Mouse (Mus musculus): ENCODE measurements around the gene Emg1.
A peak's percentile ranks its signal among the peaks of the same experiment; 100 is the strongest.

Emg1 gene

DNA sequence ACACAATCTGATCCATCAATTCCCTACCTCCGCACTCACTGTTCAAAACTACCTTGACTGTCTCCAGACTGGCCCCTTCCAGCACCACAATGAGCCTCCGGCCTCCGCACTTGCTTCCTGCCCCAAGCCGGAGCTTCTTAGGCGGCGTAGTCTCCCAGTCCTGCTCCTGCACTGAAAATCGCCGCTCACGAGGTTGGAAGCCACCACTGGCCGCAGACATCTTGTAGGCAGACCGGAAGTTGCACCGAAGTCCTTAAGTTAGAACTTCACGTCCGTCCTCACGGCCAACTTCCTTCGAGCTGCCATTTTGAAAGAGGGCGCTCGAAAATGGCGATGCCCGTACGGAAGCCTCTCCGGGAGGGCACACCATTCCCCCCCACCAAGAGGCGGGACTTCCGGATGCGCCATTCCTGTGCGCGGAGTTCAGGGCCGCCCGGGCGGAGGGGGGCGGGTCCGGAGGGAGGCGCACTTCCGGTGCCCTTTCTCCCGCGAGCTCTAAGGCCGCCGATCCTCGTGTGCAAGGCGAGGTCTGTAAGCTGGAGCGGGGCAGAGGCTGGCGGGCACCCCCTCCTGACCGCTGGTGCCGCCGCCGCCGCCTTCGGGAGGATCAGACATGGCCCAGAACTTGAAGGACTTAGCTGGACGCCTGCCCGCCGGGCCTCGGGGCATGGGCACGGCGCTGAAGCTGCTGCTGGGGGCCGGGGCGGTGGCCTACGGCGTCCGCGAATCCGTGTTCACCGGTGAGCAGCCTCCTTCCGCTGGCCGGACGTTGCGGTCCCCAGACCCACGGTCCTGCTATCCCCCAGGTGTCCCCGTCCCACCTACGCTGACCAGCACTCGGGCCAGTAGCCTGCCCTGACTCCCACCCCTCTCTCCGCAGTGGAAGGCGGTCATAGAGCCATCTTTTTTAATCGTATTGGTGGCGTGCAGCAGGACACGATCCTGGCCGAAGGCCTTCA is at the start of gene Emg1, which contains the start of gene Phb2:
Emg1 (minus strand) TSS at position 355 of the 959 bp plus-strand sequence.
Phb2 (plus strand) TSS at position 513 of the 959 bp plus-strand sequence.
- DNase-seq (ENCODE audit: low read depth, low spot score): peak; percentile 97

DNA sequence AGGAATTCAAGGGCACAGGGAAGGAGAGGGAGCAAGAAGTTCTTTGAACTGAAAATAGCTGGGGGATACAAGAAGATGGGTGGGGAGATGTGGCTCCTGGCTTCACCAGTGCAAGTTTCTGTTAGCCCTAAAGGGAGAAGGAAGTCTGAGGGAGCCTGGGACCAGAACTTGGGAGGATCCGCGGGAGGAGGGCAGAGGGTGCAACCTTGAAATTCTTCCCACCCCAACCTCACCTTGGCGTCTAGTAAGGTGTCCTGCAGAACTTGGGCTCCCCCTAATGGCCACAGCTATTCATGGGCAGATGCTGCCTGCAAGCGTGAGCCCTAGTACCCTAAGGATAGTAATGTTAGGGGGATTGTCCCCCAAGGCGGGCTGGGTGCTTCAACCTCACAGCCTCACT is 47.3 kb upstream of the Emg1 start:
- peak; percentile 78 for DNase-seq (ENCODE audit: low read depth, low spot score)

DNA sequence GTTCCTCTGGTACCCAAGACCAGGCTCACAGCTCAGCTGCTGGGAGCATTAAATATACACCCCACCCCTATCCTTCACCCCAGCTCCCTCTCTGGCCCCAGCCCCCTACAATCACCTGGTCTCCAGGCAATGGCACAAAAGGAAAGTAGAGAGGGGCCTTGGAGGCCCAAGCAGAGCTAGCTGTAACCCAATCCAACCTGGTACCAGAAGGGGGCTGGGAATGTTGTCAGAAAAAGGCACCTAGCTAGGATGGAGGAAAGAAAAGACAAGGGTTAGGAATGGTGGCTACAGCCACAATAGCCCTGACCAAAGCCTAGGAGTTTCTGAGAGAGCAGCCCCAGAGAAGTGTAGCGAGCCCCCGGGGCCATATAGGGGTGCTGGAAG is 46.9 kb upstream of the Emg1 start:
- no peak for DNase-seq (ENCODE audit: low read depth, low spot score)

DNA sequence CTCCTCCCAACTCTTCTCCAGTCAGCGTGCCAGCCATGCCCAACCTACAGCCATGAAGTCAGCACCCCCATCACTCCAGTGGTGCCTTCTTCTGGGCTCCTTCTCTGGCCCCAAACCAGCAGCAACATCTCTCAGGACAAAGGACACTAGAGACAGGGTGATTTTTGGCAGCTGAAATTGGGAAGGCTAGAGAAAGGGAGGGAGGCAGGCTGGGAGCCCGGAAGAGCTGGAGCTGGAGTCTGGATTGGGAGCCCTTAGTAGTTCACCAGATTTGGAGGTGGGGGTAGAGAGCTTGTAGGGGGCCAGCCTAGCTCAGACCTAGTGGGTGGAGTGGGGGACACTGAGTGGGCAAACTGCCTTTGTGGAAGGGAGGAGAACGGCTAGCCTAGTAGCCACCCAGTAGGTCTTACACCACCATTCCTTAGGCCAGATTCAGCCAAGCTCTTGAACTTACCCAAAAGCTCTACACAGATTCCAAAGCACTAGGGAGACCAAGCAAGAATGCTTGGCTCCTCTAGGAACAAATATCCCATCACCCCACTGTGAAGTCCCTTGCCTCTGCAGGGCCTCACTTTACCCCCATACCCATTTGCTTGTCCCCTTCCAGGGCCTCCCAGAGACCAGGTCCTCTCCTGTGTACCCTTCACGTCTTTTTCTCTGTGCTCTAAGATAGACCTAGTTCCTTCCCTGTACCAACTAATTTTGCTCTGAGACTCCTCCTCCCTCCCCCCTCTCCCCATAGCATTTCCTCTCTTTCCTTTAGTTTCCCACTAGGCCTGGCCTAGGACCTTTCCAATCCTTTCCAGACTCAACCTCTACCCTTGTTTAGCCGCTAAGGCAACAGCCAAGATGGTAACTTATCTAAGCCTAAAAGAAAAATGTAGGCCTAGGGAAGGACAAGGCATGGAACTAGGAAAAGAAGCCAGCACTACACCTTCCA is 46.2 kb upstream of the Emg1 start:
- no peak for DNase-seq (ENCODE audit: low read depth, low spot score)

DNA sequence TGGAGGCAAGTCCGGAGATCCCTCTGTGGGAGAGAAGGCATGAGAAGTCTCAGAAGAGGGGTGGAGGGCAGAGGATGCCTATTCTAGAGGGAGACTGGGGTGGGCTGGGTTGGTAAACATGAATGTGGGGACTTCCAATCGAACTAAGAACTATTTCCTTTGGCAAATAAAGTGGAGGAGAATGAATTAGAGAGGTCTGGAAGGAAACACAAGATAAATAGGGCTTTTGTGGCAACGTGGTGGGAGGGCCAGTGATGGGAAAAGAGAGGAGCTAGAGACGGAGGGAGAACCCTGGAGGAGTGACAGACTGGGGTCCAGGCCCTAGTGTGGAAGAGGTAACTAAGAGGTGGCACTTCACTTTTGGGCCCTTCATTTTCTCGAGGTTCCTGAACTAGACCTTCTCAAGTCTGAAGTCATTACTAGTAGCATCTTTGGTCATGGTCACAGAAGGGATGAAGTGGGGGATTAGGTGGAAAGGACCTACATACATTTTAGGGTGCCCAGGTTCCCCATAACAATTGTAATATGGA is 45.4 kb upstream of the Emg1 start:
- no peak for DNase-seq (ENCODE audit: low read depth, low spot score)

DNA sequence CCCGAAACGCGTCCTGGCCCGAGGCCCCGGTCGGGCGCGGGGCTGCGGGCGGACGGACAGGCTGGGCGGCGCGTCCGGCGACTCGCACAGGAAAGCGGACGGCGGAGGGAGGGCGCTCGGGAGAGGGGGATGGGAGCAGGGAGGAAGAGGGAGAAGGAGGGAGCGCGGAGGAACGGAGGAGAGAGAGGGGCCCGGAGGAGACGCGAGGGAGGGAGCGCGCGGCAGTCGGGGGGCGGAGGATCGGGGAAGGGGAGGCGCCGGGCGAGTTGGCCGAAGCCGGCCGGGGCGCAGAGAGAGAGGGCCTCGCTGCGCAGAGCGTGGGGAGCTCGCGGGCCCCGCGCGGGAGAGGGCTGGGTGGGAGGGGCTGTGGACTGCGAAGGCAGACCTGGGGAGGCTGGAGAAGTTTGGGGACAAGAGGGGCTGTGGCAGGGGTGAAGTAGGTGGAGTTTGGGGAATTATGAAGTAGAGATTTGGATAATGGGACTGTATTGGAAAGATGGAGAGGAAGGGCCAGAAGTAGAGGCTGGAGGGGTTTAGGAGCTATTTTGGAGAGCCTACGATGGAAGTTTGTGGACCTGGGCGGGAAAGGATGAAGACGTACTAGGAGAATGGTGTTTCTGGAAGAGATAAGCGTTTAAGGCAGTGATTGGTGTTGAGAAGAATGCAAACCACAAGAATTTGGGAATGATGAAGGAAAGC is 44.8 kb upstream of the Emg1 start:
- DNase-seq (ENCODE audit: low read depth, low spot score): peak; percentile 67

DNA sequence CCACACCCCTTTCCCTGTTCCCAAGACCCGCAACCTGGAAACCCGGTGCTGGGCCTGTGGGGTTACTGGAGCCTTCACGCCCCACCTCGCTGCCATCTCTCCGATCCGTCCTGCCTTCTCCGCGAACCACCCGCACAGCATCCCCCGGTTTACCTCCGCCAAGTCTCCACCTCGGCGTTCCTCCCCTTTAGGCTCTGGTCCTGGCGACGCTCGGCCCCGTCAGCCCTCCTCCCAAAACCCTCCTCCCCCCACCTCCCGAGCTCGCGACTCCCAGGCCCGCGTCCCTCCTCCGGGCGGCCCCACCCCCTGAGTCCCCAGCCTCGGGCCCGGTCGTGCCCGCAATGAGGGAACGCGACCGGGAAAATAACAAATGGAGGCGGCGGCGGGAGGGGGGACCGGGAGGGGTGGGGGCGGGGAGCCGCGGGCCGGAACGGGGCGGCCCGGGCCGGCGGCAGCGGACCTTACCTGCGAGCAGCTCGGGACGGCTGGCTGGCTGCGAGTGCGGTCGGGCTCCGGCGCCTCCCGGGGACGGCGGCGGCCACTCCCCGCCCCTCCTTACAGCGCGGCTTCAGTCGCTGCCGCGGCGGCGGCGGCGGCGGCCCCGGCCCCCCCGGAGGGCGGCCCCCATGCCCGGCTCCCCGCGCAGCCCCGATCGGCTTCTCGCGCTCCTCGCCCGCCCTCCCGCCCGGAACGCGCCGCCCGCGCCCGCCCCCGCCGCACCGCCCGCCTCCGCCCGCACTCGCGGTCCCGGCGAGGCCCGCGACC is 44.0 kb upstream of the Emg1 start, which contains the start of the genes Gm45234 and Atn1:
Gm45234 (minus strand) TSS at position 191 of the 765 bp plus-strand sequence.
Atn1 (minus strand) TSS at position 694 of the 765 bp plus-strand sequence.
- DNase-seq (ENCODE audit: low read depth, low spot score): peak; percentile 62

DNA sequence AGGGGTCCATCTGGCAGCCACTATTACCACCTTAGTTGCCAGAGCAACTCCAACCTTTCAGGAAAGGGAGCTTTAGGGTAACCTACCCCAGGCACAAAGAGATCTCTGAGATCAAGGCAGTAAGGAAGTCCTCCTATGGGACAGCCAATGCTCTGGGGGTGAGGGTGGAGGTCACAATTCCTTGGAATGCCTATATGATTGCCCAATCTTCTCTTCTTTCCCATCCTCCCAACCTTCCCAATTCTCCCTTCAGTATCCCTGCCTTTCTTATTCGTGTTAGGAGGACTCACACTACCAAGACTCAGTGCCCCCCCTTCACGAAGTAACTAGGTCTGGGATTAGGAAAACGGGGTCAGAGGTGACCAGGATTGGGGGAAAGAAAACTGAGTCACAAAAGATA is 43.3 kb upstream of the Emg1 start:
- no peak for DNase-seq (ENCODE audit: low read depth, low spot score)

DNA sequence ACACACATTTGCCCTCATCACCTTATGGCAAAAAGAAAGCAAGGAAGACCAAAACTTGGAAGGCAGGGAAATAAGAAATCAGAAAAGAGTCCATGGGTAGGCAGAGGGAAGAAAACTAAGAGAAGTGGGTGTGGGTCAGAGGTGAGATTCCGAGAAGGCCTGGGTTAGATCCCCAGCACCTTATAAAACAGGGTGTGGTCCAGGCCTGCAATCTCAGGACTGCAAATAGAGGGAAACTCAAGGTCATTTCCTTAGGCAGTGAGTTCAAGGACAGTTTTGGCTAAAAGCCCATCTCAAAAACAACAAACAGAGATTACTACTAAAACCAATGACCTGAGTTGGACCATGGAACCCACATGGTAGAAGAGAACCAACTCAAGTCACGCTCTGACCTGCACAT is 41.9 kb upstream of the Emg1 start:
- no peak for DNase-seq (ENCODE audit: low read depth, low spot score)

DNA sequence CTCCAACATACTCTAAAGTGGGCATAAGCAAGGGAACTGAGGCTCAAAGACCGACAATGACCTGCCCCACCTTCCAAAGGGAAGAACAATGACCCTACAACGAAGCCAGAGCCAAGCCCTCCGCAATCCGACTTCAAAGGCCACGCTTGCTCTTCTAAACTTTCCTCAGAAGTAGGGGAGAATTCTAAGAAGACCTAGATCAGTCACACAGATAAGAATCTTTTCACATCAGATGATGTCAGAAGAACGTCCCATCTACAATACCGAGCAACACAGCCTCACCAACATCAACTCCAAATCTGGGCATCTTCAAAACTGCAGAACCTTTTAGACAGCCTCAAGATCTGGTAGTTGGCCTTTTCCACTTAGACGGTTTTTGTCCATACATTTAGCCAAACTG is 38.4 kb upstream of the Emg1 start:
- no peak for DNase-seq (ENCODE audit: low read depth, low spot score)

DNA sequence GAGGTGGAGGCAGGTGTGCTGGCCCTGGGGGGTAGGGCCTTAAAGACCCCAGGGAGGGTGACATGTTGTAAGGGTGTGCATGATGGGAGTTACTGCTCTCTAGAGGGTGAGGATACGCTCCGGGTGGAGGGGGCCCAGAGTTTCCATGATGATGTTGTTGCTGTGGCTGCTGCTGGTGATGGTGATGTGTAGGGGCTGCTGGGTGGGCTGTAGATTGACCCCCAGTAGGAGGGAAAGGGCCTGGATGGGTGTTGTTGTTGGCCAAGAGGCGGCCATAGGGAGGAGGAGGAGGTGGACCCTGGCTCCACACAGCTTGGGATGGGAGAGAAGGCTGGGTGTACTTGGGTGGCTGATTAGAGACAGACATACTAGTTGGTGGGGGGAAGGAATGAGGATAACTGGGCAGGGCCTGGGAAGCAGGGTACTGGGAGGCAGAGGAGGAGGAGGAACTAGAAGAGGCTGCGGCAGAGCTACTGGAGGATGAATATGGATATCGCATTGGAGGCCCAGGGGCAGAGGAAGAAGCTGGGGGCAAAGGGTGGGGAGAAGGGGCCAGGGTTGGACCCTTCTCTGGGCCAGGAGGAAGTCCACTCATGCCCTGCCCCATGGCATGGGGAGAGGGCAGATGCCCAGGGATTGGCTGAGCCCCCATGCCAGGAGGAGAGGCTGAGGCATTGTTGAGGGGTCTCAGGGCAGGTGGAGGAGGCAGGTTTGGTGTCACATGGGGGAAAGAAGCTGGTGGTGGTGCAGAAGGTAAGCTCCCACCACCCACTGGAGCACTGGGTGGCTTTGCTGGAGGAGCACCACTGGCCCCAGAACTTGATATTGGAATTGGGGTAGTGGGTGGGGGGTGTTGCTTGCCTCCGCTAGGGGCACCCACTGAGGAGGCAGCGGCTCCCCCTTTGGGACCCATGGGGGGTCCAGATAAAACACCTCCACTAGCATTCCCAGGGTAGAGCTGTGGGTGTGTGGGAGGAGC is 35.0 kb upstream of the Emg1 start:
- DNase-seq (ENCODE audit: low read depth, low spot score): no peak

DNA sequence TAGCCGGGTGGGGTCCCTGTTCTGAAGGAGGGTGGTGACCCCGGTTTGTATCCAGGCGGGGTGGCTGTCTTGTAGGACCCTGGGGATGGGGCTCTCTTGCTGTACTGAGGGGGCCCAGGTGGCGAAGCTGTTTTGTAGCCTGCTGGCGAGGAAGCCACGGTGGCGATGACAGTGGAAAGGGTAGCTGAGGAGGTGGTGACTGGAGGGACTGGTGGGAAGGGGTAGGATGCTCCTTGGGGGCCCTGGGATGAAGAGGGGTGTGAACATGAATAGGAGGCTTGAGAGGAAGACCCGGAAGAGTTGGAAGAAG is 34.3 kb upstream of the Emg1 start:
- DNase-seq (ENCODE audit: low read depth, low spot score): no peak

DNA sequence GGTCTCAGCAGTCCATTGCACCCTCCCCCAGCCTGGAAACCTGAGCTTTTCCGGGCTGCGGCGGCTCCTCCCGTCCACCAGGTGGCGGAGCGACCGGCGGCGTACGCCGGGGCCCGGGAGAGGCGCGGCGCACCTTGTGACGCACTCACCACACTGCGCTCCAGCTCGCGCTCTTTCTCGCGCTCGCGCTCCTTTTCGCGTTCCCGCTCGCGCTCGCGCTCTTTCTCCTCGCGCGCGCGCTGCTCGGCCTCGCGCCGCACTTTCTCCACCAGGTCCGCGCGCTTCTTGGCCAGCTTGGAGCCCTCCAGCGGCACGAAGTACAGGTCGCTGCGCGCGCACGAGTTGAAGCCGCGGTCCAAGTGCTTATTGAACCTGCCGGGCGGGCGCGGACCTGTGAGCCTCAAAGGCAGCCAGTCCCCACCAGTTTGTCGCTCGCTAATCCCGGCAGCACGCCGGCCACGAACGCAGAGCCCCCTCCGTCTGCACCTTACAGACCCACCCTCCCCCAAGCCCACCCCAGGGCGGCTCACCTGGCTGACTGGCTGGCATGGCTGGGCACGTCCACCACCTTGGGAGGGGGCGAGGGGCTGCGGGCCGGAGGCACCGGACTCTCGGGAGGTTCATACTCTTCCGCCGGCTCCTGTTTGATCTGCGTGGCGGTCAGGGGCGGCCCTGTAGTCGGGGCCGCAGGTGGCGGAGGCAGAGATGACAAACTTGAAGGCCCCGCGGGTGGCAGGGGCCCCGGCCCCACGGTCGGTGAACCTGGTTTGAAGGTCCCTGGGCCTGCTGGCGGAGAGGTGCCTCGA is 33.7 kb upstream of the Emg1 start:
- DNase-seq (ENCODE audit: low read depth, low spot score): peak; percentile 95

DNA sequence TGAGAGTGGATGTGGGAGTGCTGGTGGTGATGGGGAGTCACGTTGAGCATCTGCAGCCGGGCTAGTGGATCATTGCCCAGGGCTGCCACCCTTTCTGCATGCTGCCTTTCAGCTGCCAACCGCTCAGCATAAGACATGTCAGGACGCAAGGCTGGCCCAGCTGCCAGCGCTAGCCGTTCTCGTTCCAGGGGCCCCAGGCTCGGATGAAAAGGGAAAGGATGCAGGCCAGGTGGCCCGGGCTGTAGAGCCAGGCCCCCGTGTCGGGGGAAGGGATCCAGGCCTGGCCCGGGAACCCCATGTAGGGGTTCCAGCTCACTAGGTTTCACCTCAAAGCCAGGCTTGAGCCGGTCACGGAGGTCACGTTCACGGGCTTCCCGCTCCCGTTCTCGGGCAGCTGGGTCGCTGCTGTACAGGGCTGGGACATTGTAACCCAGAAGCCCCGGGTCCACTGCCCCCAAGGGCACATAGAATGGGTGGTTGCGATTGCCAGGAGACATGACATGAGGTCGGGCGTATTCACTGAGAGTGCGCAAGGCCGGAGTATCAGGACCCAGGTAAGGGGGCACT is 32.9 kb upstream of the Emg1 start:
- DNase-seq (ENCODE audit: low read depth, low spot score): peak; percentile 44

DNA sequence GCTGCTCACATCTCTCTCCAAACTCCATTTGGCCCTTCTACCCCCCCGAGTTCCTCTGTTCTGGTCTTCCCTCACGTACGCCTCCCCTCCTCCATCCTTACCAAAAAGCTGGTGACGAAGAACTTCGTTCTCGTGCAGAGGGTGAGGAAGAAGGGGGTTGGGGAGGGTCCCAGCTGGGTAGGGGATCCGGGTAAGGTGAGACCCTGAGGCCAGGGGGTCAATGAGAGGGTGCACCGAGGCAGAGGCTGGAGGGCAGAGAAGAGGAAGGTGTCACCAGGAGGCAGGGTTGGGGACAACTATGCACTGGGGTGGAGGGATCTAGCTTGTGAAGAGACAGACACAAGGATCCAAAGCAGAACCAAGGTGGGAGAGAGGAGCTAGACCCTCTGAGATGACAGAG is 31.7 kb upstream of the Emg1 start:
- no peak for DNase-seq (ENCODE audit: low read depth, low spot score)

DNA sequence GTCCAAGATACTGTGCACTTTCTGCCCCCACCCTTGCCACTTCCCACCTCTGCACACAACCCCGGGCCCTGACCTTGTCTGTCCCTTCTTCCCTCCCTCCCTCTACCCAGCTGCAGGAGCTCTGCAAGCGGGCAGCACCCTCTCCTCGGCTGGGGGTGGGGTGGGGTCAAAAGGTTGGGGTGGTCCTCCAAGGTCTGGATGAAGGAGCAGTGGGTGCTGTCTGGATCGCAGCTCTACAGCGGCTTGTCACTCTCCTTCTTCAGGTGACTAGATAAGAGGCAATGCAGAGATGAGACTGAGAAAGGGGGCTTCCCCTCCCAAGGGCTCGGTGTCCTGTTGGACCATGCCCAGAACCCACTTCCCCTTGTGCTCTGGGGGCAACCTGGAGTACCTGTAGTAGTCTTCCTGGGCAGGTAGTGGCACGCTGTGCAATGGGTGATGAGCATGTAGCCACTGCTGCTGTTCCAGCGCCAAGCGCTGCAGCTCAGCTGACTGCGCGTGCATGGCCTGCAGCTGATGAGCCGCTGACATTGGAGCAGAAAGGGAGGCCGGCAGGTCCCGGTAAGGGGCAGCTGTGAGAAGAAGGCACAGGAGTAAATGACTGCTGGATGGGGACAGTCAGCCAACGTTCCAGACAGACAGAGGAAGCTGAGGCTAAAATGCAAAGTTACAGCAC is 31.0 kb upstream of the Emg1 start:
- DNase-seq (ENCODE audit: low read depth, low spot score): no peak

DNA sequence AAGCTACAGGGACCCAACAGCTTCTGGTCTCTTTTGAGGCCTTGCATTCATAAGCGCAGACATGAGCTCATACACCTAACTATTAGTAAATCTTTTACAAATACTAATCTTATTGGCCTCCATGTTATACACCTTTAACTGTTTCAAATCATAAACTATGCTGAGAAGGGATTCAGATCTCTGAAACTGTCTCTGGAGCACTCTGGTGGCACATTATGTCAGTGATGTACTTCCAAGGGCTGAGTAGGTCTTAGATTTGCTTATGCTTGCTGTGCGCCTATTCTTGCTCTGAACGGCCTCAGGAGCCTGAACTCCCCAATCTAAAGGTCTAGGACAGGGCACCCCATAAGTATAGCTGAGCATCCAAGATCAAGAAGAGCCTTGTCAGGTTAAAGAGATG is 29.9 kb upstream of the Emg1 start:
- no peak for DNase-seq (ENCODE audit: low read depth, low spot score)

Measured in skeletal muscle tissue, adult 2 months (tissue).